Mouse (Mus musculus) gastrocnemius, postnatal 36 days (tissue): Measurements from ENCODE around the gene Serhl. TPM values are rescaled to one million over a fixed set of nuclear protein-coding genes. Genes with fewer than 3 reads are reported as not detected.

Experiments used
- DNase-seq, 2 experiments: peaks; one replicate each; pipeline ENCODE4 v3.0.0; 2022
- intact Hi-C: fragments of 180-260 bp; cut with DNase I; formaldehyde crosslinking; loops from one replicate; pipeline ENCODE4 v1.15.1; 2025
- total RNA-seq, 2 experiments: library from RNA; stranded (reverse); gene quantifications; 2 replicates each; pipeline ENCODE4 v1.2.3; 2021

Serhl gene
- total RNA-seq, 2 experiments from 2014 or later = 25.8 to 27.5 TPM

DNA sequence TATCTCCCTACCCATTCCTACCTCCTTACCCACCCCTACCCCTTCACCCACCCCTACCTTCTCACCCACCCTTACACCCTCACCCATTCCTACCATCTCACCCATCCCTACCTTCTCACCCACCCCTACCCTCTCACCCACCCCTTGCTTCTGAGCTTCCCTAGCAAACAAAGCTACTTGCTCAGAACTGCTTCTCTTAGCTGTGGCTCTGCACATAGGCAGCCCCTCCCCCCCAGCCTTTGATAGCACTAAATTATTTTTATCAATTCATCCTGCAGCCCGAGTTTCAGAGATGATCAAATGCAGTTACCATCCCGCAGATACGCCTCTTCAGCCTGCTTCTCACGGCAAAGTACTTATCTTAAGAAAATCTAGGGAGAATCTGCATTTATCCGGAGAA, 5.8 kb upstream of the Serhl start:
- intact Hi-C loops = no loop called here
- no peak for DNase-seq

DNA sequence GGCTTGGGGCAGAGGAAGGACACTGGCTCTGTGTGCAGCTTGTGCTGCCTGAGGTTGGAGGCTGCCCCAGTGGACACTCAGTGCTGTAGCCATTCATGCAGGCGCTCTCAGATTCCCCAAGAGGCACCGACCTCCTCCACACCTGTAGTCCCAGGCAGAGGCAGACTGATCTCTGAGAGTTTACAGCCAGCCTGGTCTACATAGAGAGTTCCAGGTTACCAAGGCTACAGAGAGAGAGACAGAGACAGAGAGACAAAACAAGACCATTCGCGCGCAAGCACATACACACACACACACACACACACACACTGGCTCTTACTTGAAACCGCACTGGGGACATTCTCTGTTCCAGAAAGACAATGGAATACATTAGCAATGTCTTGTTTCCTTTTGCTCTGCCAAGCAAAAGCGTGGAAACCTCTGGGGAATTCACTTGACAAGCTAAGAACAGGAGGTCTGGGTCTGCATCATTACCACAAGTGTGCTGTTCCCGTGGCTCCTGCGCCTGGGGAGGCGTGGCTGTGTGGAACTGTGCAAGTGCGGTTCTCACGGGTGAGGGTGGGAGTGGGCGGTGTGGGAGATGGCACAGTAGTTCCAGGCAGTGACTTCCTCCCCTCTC, 5.2 kb upstream of the Serhl start:
- DNase-seq = no peak
- intact Hi-C loops = no loop called here

DNA sequence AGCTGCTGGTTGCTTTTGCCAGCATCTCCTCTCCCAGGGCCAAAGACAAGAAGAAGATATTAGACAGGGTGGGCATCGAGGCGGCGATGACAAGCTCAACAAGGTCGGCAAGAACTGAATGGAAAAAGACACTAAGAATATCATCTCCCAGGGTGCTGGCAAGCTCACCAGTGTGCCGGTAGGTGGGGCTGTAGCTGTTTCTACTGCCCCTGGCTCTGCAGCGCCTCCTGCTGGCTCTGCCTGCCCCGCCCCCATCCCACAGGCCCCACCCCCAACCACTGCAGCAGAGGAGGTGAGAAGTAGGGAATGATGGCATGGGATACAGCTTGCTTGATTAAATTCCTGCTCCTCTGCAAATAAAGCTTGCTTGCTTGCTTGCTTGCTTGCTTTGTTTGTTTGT, 3.4 kb upstream of the Serhl start:
- DNase-seq = peak; percentile 34 to 43
- intact Hi-C loops = no loop called here

DNA sequence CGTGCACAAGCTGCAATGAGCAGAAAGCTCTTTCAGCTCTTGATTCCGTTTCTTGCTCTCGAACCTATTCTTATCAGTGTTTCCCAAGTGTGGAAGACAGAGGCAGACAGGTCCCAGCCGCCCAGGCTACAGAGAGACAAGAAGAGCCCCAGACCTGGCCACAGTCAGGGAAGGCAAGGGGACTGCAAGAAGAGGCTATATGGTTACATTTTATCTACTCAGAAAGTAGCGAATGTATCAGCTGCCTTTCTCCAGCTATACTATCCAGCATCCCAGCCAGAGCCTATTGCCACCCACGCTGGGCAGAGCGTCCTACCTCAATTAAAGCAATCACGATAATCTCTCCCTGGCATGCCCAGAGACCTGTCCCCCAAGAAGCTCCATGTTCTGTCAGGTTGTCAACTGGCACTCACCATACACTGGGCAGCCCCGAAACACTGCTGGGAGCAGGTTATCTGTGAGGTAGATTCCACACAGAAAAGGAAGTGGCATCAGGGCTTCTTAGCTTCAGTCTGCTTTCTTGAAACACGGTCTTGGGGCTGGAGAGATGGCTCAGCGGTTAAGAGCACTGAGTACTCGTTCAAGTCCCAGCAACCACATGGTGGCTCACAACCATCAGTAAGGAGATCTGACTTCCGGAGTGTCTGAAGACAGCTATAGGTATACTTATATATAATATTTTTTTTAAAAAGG, 2.5 kb upstream of the Serhl start:
- intact Hi-C loops = no loop called here
- DNase-seq = no peak

DNA sequence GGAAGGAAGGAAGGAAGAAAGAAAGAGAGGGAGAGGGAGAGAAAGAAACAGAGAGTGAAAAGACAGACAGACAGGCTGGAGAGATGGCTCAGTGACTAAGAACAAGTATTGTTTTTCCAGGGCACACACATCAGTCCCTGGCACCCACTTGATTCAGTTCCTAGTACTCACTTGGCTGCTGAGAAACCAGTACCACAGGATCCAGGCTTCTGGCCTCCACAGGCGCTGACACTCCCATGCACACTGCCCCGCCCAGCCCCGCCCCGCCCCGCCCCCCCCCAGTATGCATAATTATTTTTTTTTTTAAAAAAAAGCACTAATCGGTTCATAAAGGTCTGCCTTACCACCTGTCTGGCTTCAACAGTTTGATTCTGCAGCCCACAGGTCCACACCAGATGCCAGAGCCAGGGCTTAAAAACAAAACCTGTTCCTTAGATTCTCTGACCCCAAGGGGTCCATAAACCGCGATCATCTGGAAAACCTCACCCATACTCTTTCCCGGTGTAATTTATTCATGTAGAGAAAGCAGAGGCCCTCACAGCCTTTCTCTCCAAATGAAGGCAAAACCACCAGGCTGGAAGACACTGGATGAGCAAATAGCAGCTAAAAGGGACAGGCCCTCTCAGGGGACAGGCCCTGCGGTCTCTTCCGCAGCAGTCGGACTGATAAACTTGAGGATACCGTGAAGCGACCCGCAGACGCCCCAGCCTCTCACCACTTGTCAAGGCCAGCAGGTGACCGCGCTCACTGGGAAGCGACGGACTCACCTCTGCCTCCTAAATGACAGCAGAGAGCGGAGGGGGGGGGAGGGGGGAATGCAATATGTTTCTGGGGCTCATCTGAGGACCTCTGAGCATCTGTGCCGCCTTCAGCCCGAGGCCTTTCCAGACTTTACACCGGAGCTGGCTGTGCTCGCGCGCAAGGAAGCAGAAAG, 544 bp upstream of the Serhl start:
- intact Hi-C loops = no loop called here
- no peak for DNase-seq

DNA sequence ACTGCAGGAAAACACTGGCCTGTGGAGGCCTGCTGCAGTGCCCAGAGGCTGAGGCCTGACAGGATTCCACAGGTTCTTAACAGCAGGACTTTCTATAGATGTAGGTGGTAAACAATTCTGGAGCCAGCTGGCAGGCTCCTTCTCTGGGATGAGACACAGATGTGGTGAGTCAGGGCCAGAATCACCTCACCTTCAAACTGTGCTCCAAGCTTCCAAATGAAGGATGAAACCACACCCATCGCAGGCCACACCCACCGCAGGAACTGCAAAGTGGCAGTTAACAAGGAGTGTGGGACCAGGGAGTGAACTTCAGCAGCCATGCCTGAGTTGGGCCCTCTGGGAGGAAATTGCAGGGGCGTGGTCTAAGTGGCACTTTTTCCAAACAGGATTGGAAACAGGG, 1.6 kb downstream of the Serhl start:
- DNase-seq = no peak
- intact Hi-C loops = no loop called here

DNA sequence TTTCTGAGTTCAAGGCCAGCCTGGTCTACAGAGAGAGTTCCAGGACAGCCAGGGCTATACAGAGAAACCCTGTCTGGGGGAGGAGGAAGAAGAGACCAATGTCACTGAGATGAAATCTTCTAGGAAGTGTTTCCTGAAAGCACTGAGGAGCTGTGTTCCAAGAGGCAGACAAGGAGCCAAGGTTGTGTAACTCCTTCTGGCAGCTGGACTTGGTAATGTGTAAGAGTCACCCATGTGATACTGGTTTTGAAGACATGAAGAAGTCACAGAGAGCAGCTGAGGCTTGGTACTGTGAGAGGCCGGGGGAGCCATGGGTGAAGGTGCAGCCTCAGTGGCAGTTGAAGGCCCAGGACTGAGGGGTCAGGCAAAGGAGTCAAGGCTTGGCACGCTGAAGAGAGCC, 4.4 kb downstream of the Serhl start:
- intact Hi-C loops = no loop called here
- peak in 1 of 2 experiments; percentile 30 for DNase-seq

DNA sequence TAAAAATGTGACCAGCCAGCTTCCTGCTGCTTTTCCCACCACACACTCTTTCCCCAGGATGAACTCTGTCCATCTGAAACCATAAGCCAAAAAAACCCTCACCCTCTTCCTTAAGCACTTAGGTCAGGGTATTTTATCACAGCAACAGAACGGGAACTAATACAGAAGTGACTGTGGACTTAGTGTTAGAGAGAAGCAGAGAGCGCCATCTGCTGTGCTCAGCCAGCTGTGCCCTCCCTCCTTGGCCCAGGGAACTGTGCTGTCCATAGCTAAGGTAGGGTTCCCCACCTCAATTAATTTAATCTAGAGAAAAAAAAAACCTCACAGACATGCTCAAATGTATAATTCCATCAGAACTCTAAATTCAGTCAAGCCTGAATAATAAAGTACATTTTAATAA, 6.6 kb downstream of the Serhl start:
- no peak for DNase-seq
- intact Hi-C loops = no loop called here

DNA sequence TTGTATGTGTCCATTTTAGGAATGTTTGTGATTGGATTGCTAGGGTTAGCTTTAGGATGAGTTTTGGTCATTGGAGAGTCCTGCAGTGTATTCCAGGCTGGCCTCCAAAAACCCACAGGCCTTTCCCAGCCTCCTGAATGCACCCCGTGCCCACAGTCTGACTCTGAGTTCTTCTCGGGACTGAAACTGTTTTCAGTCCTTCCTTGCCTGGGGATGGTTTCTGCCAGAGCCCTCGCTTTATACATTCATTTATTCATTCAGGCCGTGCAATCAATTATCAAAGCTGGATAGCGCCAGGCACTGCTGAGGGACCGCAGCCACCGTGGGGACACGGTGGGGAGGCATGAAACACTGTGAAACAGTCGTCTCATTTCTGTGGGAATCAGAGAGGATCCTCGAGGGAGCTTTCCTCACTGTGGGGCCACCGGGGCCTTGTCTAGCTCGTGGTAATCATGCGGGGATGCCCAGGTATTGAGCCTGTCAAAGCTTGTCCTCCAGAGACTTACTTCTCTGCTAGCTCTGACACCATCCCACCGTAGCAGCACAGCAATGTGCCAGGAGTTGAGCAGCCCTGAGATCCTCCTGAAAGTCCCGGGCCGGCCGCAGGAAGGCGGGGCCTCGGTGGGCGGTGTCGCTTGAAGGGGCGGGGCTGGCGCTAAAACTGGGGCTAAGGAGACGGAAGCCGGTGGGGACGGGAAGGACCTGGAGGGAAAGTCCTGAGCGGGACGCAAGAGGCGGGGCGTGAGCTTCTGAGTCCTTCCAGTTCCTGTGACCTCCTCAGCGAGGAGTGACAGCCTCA, 10.4 kb downstream of the Serhl start:
- intact Hi-C loops = no loop called here
- DNase-seq = peak; percentile 89

DNA sequence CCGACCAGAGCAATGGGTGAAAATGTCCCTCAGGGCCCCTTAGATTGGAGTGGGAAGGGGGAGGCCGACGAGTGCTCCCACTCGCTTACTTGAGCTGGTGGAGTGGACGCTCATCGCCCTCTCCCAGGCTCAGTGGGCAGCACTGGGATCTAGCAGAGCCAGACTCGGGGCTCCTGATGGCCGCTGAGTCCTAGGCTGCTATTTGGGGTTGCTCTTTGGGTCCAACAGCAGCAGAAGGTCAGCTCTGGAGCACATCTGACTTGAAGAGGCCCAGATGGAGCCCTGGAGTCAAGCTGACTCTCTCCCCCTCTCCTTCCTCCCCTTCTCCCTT, 11.0 kb downstream of the Serhl start:
- intact Hi-C loops = no loop called here
- DNase-seq = no peak

DNA sequence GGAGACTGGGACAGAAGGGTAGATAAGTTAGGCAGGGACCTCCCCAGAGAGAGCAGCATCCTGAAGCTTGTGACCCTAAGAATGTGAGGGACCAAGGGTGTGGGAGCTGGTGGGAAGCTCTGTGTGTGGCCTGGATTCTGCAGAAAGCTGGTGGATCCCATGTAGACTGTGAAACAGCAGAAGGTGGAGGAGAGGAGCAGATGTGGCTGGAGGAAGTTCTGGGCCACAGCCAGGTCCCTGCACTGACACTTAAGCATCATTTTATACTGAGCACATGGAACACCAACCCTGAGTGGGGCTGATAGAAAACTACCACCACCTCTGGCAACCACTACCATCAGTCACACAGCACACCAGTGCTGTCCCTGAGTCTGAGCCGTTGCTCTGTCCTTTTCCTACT, 13.8 kb downstream of the Serhl start:
- intact Hi-C loops = no loop called here
- no peak for DNase-seq

DNA sequence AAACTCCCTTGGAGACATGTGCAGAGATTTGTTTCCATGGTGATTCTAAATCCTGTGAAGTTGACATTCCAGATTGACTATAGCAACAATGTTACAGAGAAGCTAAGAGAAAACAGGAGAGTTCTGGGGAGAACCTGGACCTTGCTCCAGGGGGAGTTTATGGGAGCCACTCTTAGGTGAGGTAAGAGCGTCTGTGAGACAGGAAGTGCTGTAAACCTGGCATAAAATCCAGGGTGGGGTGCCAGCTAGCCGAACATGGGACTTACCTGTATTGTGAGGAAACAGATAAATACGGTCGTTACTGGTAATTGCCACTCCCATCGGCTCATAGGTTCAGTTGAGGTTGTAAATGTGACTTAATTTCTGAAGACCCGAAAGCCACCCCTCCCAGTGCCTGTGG, 17.1 kb downstream of the Serhl start:
- intact Hi-C loops = no loop called here
- DNase-seq = no peak

DNA sequence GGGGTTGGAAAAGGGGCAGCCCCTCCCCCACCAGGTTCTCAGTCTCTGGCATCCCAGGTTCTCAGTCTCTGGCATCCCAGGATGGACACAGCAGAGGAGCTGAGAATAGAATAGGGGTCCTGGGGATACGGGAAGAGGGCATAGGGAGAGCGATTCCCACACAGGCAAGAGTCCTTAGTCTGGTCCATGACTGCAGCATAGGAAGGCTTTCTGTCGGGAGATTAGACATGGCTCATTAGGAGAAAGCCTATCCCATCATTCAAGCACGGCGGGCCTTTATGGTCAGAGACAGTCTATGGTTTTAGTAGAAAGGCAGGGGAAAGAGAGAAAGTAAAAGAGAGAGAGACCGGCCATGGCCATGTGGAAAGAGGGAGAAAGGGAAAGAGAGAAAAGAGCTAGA, 18.5 kb downstream of the Serhl start:
- intact Hi-C loops = no loop called here
- no peak for DNase-seq

DNA sequence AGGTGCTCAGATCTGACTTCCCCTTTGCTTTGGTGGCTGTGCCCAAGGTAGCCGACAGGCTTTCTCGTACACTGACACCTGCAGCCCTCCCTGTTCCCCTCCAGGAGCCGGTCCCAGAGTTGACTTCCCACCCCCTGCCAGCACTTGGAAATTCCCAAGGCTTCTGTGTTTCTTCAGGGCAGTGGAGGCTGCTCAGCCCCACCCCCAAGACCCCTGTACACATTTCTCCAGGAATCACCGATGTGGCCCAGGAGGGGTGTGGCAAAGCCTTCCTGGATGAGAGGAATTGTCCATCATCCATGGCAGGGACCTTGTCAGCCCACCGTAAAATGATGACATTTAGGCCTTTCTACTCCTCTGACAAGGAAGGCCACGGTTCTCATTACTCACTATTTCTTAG, 22.0 kb downstream of the Serhl start:
- no peak for DNase-seq
- intact Hi-C loops = no loop called here

DNA sequence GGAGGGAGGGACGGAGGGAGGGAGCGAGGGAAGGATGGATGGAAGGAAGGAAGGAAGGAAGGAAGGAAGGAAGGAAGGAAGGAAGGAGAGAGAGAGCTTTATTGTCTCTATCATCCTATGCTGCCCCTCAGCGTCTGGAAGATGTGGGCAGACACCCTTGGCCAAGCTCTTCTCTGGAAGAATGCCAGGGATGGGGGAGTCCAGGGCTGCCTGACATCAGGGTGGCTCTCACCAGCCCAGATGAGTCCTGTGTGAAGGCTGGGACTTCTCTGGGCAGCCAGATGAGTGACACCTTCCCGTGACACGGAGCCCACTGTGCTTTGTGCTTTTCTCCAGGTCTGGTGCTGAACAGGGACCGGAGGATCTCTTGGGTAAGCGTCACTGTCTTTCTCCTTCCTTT, 22.6 kb downstream of the Serhl start:
- intact Hi-C loops = no loop called here
- no peak for DNase-seq

DNA sequence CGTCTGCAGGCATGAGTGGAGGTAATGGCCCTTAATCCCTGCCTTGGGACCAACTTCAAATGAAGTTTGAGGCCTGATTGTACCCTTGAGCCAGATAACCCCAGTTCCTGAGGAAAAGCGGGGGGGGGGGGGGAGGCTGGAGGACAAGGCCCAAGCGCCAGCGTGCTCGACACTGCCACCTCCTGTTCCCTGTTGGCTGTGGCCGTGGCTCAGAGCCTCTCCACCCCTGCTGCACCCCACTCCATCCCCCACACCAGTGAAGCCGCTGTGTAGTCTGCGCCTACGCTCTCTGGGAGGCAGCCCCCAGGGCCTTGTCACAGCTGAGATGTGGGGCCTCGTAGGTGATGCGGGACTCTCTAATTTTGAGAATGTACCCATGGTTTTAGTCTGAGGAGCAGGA, 23.6 kb downstream of the Serhl start:
- DNase-seq = peak; percentile 62 to 74
- intact Hi-C loops = no loop called here

DNA sequence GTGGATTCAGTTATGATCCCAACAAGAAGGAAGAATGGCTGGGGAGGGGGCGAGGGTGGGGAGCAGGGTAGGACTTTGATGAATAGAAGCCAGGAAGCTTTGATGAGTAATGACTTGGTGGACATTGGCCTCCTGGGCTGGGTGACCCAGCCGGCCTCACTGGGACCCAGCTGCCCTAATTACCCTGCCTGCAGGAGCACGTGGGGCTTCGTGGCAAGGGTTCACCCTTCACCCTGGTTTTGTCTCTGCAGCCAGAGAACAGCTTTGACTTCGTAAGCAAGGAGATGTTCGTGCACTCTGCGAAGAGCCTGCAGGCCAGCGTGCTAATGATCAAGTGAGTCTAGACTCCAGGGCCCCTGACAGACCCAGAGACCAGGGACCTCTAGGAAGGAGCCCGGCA, 24.8 kb downstream of the Serhl start:
- no peak for DNase-seq
- intact Hi-C loops = no loop called here

DNA sequence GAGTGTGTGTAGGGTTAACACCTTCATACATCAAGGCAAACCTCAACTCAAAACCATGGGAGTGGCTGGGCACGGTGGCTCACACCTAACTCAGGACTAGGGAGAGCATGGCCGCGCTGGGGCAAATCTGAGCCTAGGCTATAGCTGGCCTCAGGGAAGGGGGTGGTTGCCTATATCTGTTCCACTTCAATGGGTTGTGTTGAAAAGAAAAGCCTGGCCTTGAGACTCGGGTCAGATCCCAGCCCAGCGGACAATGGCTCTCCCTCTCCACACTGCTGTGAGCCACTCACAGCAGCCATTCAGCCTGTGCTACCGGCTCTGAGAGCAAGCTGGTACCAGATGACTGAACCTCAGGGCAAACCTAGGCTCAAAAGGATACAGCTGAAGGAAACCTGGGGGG, 25.8 kb downstream of the Serhl start:
- intact Hi-C loops = no loop called here
- no peak for DNase-seq

DNA sequence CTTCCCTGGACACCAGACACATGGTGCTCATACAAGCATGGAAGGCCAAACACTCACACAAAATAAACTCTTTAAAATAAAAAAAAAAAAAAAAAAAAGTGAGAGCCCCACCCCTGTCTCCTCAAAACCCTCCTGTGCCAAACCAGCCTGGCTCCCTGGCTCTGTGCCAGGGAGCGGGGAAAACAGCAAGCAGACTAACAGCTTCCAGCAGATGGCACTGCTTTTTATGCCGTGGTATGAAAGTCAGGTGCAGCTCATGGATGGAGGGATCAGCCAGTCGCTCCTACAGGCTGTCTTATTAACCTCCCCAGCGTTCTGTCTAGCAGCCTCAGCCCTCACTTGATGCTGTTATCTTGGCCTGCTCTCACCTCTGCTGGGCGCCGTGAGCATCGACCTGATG, 29.1 kb downstream of the Serhl start:
- intact Hi-C loops = no loop called here

DNA sequence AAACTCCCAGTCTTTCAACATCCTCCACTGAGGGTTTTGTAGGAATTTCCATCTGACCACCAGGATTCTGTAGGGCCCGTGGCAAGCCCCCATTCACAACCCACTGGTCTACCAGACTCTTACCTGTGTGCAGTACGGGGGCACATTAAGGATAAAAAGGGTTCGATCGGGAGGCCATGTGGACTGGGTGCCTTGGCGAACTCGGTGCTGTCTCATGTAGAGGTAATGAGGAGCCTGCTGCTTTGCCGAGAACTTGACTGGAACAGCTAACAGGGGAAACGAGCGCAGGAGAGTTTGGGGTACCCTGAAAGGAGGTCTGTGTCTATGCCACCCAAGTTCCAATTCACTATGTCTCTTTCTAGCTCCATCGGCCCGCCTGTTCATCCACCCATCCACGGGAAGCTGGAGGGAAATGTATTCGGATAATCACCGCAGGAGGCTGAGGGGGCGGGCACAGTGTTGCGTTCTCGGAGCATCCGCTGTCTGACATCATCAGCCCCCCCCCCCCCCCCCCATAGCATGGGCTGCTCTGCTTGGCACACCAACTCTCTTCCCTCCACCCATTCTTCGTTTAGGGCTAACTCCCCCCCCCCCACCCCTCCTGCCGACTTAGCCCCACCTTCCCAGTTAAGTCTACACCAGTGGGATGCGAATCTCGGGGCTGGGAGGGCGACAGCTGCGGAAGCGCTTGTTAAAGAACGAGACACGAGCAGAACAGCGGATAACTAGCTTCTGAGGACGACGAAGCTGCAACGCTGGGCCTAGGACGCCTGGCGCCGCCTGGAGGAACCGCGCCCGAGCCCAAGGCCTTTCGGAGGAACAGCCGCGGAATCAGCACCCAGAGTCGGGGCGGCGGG, 32.6 kb downstream of the Serhl start:
- no peak for DNase-seq
- intact Hi-C loops = no loop called here

More for the DNA sequence above, 29.1 kb downstream of the Serhl start:
- no peak for DNase-seq
